Mouse (Mus musculus) midbrain, embryonic 11.5 days (tissue): ENCODE data around the gene Nhp2. TPM values are rescaled to one million over a fixed set of nuclear protein-coding genes. Genes with fewer than 3 reads are reported as not detected.
"Not testable (repeated sequence)": the region's sequence is repeated elsewhere in the genome, so short reads cannot be mapped to it uniquely, and the experiment has no call there.

Experiments
- ATAC-seq: fragments of 200-750 bp; cut with Nextera tagmentation; 2 replicates; pipeline ENCODE4 v1.8.0; 2017; ENCODE audit warnings: moderate TSS enrichment, moderate library complexity; ENCODE audit not compliant: low FRiP score
- DNase-seq: peaks from one replicate; pipeline ENCODE4 v3.0.0; 2015; ENCODE audit warnings: low spot score; ENCODE audit errors: missing footprints
- H3K27ac ChIP-seq: fragments of 300-500 bp; sonication (generic); 2 replicates; pipeline ENCODE4 v1.5.1; 2014; ENCODE audit warnings: low read depth, low read length
- H3K27me3 ChIP-seq: fragments of 300-500 bp; sonication (generic); 2 replicates; pipeline ENCODE4 v1.6.1; 2014; ENCODE audit warnings: mild to moderate bottlenecking, low read length, moderate library complexity, mixed read lengths; ENCODE audit not compliant: control insufficient read depth, insufficient read depth
- H3K36me3 ChIP-seq: fragments of 300-500 bp; sonication (generic); 2 replicates; pipeline ENCODE4 v1.6.1; 2014; ENCODE audit warnings: mild to moderate bottlenecking, low read length, moderate library complexity, mixed read lengths; ENCODE audit not compliant: control insufficient read depth, insufficient read depth
- H3K4me1 ChIP-seq: fragments of 300-500 bp; sonication (generic); 2 replicates; pipeline ENCODE4 v1.6.1; 2014; ENCODE audit warnings: low read length; ENCODE audit not compliant: control insufficient read depth, insufficient read depth
- H3K4me2 ChIP-seq: fragments of 300-500 bp; sonication (generic); 2 replicates; pipeline ENCODE4 v1.6.1; 2014; ENCODE audit warnings: mild to moderate bottlenecking, moderate library complexity
- H3K4me3 ChIP-seq: fragments of 300-500 bp; sonication (generic); 2 replicates; pipeline ENCODE4 v1.5.1; 2014; ENCODE audit warnings: low read depth, low read length
- H3K9ac ChIP-seq: fragments of 300-500 bp; sonication (generic); 2 replicates; pipeline ENCODE4 v1.6.1; 2014; ENCODE audit warnings: low read length
- H3K9me3 ChIP-seq: fragments of 300-500 bp; sonication (generic); 2 replicates; pipeline ENCODE4 v1.6.1; 2016; ENCODE audit warnings: low read length; ENCODE audit not compliant: control insufficient read depth
- WGBS: fragments of 180-500 bp; shearing (Covaris S2); extraction: QIAGEN DNeasy Blood & Tissue Kit; methylation state at CpG from one replicate; pipeline ENCODE4 v1.1.7; 2014; 5-methylcytosine and 5-hydroxymethylcytosine counted together
- polyA plus RNA-seq: library from polyadenylated mRNA; unstranded; fragments of >200 nt; fragmentation: Nextera tagmentation; extraction: Ambion mirVana; gene quantifications from 2 replicates; pipeline ENCODE4 v1.2.1, GENCODE M21; 2014

Nhp2 gene
- polyA plus RNA-seq, 1 experiment from 2014 or later, result 167 TPM

DNA sequence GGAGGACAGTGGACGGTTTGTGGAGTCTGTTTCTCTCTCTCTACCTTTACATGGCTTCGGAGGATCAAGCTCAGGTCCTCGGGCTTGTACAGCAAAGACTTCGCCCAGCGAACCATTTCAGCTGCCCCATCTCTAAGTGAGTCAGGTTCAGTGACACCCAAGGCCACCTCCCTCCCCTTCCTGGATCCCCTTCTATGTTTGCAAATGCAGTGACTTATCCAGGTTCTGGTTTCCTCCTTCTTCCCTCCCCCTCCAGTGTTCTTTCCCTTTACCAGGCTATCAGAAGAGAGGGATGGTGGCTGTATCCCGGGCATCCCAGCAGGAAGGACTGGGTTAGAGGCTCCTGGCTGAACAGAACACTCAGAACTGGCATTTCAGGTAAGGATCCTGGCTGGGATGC is 34.2 kb downstream of the Nhp2 start:
- no peaks in the 10 kb centered on the region for H3K9me3 ChIP-seq
- peaks cover 10% of the 10 kb centered on the region for H3K27me3 ChIP-seq
- H3K4me1 ChIP-seq, result peaks cover 22% of the 10 kb centered on the region
- no peak overlapping the region for H3K4me3 ChIP-seq
- ATAC-seq, result no peak
- H3K27ac ChIP-seq, result no peak overlapping the region
- no peak overlapping the region for H3K4me2 ChIP-seq
- H3K9ac ChIP-seq, result no peak overlapping the region
- 93% methylated on average over 6 of the region's 6 CpGs for WGBS
- no peak for DNase-seq
- H3K36me3 ChIP-seq, result no peaks in the 10 kb centered on the region

DNA sequence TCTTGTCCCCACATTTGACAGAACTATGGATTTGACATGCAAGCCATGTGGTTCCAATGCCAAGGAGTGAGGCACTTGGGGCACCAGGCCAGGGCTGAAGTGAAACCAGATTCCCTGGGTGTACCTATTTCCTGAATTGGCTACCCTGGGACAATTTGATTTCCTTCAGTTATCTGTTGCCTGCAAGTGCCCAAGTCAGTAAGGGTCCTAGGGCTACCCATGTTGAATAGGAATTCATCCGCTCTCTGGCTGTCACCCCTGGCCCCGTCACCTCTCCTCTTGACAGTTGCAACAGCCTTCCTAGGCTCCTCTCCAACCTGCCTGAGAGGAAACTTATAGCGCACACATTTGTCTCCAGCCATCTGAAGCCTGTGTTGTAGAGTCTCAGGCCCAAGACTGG is 35.4 kb downstream of the Nhp2 start:
- Histone ChIP-seq H3K27ac (no peak overlapping the region), H3K36me3 (no peaks in the 10 kb centered on the region), H3K4me1 (peaks cover 11% of the 10 kb centered on the region), H3K4me2 (no peak overlapping the region), H3K9ac (no peak overlapping the region), H3K4me3 (no peak overlapping the region), H3K27me3 (peaks cover 6% of the 10 kb centered on the region), H3K9me3 (no peaks in the 10 kb centered on the region)
- no peak for ATAC-seq
- WGBS, result 90% methylated on average over 3 of the region's 3 CpGs
- DNase-seq, result no peak

DNA sequence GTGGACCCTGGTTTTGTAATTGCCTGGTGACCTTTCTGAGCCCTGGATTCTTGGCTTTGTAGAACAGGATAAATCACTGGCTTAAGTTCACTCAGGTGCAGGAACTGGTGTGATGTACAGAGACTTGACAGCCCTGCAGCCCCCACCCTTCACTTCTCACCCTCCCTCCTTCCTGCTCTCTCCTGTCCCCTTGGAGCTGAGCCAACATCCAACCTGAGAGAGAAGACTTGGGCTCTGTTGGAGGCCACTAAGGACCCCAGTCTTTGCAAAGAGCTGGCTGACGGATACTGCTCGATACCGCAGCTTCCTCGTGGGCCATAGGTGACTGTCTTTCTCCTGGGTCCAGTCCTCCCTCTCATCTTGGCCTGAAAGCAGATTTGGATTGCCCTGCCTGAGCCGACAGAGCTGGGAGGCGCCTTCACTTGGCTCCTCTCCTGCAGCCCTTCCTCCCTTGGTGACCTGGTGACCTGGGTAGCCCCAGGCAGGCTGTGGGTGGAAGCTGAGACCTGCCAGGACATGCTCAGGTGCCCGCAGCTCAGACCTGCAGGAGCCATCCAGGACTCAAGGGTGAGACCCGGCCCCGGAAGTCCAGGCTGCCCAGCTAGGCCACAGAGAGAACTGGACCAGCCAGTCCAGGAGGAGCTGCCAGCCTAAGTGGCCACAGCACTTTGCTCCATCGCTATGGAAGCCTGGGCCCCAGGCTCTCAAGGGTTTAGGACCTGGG is 37.4 kb downstream of the Nhp2 start:
- Histone ChIP-seq H3K4me2 (no peak overlapping the region), H3K4me3 (no peak overlapping the region), H3K4me1 (no peaks in the 10 kb centered on the region), H3K36me3 (no peaks in the 10 kb centered on the region), H3K9ac (no peak overlapping the region), H3K9me3 (no peaks in the 10 kb centered on the region), H3K27ac (no peak overlapping the region), H3K27me3 (no peaks in the 10 kb centered on the region)
- ATAC-seq, result no peak
- WGBS, result 91% methylated on average over 10 of the region's 10 CpGs
- peak; percentile 8 for DNase-seq

DNA sequence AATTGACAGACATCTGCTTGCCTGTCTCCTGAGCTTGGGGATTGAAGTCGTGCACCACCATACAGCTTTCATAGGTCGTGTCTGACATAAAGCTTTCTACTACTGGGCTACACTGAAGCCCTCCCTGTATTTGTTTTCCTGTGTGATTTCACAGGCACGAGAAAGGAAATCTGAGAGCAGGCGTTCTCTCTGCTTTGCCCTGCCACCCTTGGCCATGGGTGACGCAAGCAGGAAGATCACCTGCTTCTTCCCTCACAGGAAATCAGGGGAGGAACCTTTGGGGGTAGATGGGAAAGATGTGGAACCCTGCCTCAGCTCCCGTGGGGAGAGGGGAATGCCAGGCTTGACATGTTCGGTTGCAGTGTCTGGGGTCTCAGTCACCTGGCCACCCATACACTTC is 38.8 kb downstream of the Nhp2 start:
- ATAC-seq, result no peak
- peak; percentile 49 for DNase-seq
- Histone ChIP-seq H3K4me1 (no peaks in the 10 kb centered on the region), H3K36me3 (no peaks in the 10 kb centered on the region), H3K27me3 (no peaks in the 10 kb centered on the region), H3K9ac (no peak overlapping the region), H3K9me3 (no peaks in the 10 kb centered on the region), H3K4me2 (no peak overlapping the region), H3K4me3 (no peak overlapping the region), H3K27ac (no peak overlapping the region)
- WGBS, result 75% methylated on average over 7 of the region's 7 CpGs

DNA sequence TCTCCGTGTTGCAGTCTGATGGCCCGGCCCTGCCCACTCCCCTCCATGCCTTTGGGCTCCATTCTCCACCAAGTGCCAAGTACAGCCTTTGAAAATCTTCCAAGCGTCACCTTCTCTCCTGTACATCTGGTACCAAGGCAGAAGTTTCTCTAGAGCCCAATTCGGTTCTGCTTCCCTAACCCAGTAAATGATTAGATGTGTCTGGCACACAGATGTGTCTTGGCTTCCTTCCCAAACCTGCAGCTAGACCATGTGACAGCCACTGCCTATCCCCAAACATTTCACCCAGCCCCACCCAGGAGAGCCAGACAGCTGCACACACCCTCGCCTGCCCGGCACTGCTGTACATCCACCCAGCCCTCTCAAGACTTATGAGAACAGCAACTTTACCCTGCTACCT is 39.2 kb downstream of the Nhp2 start:
- DNase-seq (peak; percentile 56), ATAC-seq (no peak)
- H3K4me1 ChIP-seq, result no peaks in the 10 kb centered on the region
- no peaks in the 10 kb centered on the region for H3K9me3 ChIP-seq
- H3K36me3 ChIP-seq, result no peaks in the 10 kb centered on the region
- H3K27me3 ChIP-seq, result no peaks in the 10 kb centered on the region
- H3K4me2 ChIP-seq, result no peak overlapping the region
- H3K9ac ChIP-seq, result no peak overlapping the region
- no peak overlapping the region for H3K27ac ChIP-seq
- WGBS, result 72% methylated on average over 6 of the region's 6 CpGs
- no peak overlapping the region for H3K4me3 ChIP-seq

DNA sequence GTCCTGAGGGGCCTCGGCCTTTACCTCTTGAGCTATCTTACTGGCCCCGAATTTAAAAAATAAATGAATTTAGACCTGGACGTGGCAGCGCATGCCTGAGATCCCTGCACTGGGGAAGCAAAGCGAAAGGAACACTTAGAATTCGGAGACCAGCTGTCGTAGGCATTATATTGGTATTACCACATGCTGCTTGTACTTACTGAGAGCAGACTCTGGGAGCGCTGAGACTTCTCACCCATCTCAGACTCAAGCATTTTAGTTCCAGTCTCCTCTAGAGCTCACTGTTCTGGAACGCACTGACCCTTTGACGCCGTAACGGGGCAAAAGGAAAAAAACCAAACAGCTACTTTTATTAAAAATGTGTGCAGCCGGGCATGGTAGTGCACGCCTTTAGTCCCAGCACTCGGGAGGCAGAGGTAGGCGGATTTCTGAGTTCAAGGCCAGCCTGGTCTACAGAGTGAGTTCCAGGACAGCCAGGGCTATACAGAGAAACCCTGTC is 42.4 kb downstream of the Nhp2 start:
- no peak for ATAC-seq
- H3K4me2 ChIP-seq, result no peak overlapping the region
- no peak overlapping the region for H3K9ac ChIP-seq
- no peaks in the 10 kb centered on the region for H3K4me1 ChIP-seq
- WGBS, result 77% methylated on average over 16 of the region's 16 CpGs
- no peaks in the 10 kb centered on the region for H3K36me3 ChIP-seq
- H3K27ac ChIP-seq, result no peak overlapping the region
- DNase-seq, result peak; percentile 78
- H3K4me3 ChIP-seq, result no peak overlapping the region
- H3K9me3 ChIP-seq, result no peaks in the 10 kb centered on the region
- no peaks in the 10 kb centered on the region for H3K27me3 ChIP-seq

DNA sequence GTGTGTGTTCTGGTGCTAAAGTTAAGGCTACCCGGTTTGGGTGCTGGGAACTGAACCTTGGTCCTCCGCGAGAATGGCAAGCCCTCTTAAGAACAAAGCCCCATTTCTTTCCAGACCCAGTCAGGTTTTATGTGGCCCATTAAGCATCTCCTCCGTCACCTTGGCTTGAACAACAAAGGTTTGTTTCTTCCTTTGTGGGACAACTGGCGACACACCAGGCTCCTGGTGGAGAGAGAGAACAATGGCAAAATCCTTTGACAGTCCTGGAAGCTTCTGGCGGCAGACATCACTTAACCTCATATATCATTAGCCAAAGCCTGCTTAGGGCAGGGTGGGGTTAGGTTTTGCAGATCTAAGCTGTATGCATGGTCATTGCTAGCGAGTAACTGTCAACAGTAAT is 43.1 kb downstream of the Nhp2 start:
- WGBS, result 81% methylated on average over 7 of the region's 7 CpGs
- no peaks in the 10 kb centered on the region for H3K27me3 ChIP-seq
- H3K36me3 ChIP-seq, result no peaks in the 10 kb centered on the region
- ATAC-seq (no peak), DNase-seq (peak; percentile 33)
- no peak overlapping the region for H3K4me2 ChIP-seq
- H3K9ac ChIP-seq, result no peak overlapping the region
- no peak overlapping the region for H3K27ac ChIP-seq
- no peak overlapping the region for H3K4me3 ChIP-seq
- H3K4me1 ChIP-seq, result no peaks in the 10 kb centered on the region
- H3K9me3 ChIP-seq, result no peaks in the 10 kb centered on the region

DNA sequence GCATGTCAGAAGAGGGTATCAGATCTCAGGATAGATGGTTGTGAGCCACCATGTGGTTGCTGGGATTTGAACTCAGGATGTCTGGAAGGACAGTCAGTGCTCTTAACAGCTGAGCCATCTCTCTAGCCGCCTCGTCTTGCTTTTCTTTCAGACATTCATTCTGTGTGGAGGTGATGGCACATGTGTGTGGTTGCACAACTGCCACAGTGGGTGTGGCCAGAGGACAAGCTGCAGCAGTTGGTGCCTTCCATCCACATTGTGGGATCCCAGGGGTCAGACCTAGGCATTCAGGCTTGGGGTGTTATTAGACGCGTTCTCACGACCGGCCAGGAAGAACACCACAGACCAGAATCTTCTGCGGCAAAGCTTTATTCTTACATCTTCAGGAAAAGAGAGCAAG is 45.2 kb downstream of the Nhp2 start:
- WGBS, result 91% methylated on average over 7 of the region's 7 CpGs
- not testable (repeated sequence) for H3K27me3 ChIP-seq, H3K4me2 ChIP-seq, H3K36me3 ChIP-seq, H3K9ac ChIP-seq, H3K4me1 ChIP-seq, H3K4me3 ChIP-seq, H3K27ac ChIP-seq, DNase-seq, H3K9me3 ChIP-seq, ATAC-seq

DNA sequence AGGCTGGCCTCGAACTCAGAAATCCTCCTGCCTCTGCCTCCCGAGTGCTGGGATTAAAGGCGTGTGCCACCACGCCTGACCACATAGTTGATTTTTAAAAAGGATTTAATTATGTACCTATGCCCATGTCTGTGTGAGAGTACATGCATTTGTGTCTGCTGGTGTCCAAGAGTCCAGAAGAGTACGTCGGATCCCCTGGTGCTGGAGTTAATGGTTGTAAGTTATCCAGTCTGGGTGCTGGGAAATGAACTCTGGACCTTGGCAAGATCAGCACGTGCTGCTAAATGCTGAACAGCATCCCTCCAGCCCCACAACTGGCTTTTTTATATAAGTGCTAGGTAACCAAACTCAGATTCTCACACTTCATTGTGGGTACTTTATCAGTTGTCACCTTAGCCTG is 51.3 kb downstream of the Nhp2 start:
- H3K4me1 ChIP-seq, result no peaks in the 10 kb centered on the region
- ATAC-seq (no peak), DNase-seq (no peak)
- no peaks in the 10 kb centered on the region for H3K27me3 ChIP-seq
- no peak overlapping the region for H3K27ac ChIP-seq
- H3K9me3 ChIP-seq, result no peaks in the 10 kb centered on the region
- WGBS, result 96% methylated on average over 7 of the region's 7 CpGs
- H3K9ac ChIP-seq, result no peak overlapping the region
- H3K36me3 ChIP-seq, result no peaks in the 10 kb centered on the region
- no peak overlapping the region for H3K4me2 ChIP-seq
- no peak overlapping the region for H3K4me3 ChIP-seq
